Mouse (Mus musculus) urinary bladder, postnatal 14 days (tissue): ENCODE measurements at regions not wholly inside any gene's neighbourhood (a gene's known extent, or its start where the extent isn't known, plus 50 kb on each side); places are given as distances from the start of the nearest gene placed in this dataset.
A peak's percentile ranks its signal among the peaks of the same experiment; 100 is the strongest.

Source experiments
- DNase-seq: peaks from one replicate; pipeline ENCODE4 v3.0.0; 2021; ENCODE audit warnings: low spot score

GRCm38 (mm10) chr16:93533205-93533604 is 70.7 kb downstream of the Setd4 start:
- DNase-seq, result peak; percentile 52

- no peak for DNase-seq
Observed at GRCm38 (mm10) chr16:93531937-93532336, 71.9 kb downstream of the Setd4 start.

- no peak for DNase-seq
Observed at GRCm38 (mm10) chr16:93522485-93522884, 81.4 kb downstream of the Setd4 start.

GRCm38 (mm10) chr16:93520481-93520880 is 83.4 kb downstream of the Setd4 start:
- no peak for DNase-seq

- DNase-seq, result no peak
Observed at GRCm38 (mm10) chr16:93518620-93519019, 85.2 kb downstream of the Setd4 start.

GRCm38 (mm10) chr16:93516793-93517192 is 87.1 kb downstream of the Setd4 start:
- DNase-seq, result no peak

GRCm38 (mm10) chr16:93515456-93515941 is 88.4 kb downstream of the Setd4 start:
- DNase-seq, result no peak

- no peak for DNase-seq
Observed at GRCm38 (mm10) chr16:93513616-93514041, 90.2 kb downstream of the Setd4 start.

GRCm38 (mm10) chr16:93511988-93512387 is 91.9 kb downstream of the Setd4 start:
- DNase-seq, result no peak

- DNase-seq, result no peak
Observed at GRCm38 (mm10) chr16:93511517-93511916, 92.3 kb downstream of the Setd4 start.

GRCm38 (mm10) chr16:93498800-93499199 is 105.1 kb downstream of the Setd4 start:
- DNase-seq, result no peak

- no peak for DNase-seq
Observed at GRCm38 (mm10) chr16:93493337-93494002, 110.4 kb downstream of the Setd4 start.

GRCm38 (mm10) chr16:93486646-93487550 is 117.0 kb downstream of the Setd4 start:
- DNase-seq, result no peak

- DNase-seq, result no peak
Observed at GRCm38 (mm10) chr16:93469957-93470356, 133.9 kb downstream of the Setd4 start.

GRCm38 (mm10) chr16:93465741-93466140 is 138.1 kb downstream of the Setd4 start:
- no peak for DNase-seq

- no peak for DNase-seq
Observed at GRCm38 (mm10) chr16:93464898-93465297, 139.0 kb downstream of the Setd4 start.

- DNase-seq, result no peak
Observed at GRCm38 (mm10) chr16:93463405-93463804, 140.5 kb downstream of the Setd4 start.

- no peak for DNase-seq
Observed at GRCm38 (mm10) chr16:93462286-93462610, 141.6 kb downstream of the Setd4 start.

GRCm38 (mm10) chr16:93461406-93462285 is 142.2 kb downstream of the Setd4 start:
- DNase-seq, result no peak

- no peak for DNase-seq
Observed at GRCm38 (mm10) chr16:93459497-93460240, 144.2 kb downstream of the Setd4 start.
